Mouse (Mus musculus): ENCODE data around the gene Nfe2. TPM values are rescaled to one million over a fixed set of nuclear protein-coding genes. Genes with fewer than 3 reads are reported as not detected.

Nfe2 gene
- polyA plus RNA-seq, 1 experiment from 2014 or later = 0.49 TPM

- Histone ChIP-seq H3K36me3 (ENCODE audit: control insufficient read depth, insufficient read depth, low read length) (no peaks in the 10 kb centered on the region), H3K9ac (replicated peaks; ENCODE audit: low read length) (no peak overlapping the region), H3K4me2 (ENCODE audit: low read length) (no peak overlapping the region), H3K27me3 (ENCODE audit: control insufficient read depth, insufficient read depth, low read length) (no peaks in the 10 kb centered on the region), H3K4me1 (ENCODE audit: control insufficient read depth, insufficient read depth, low read length) (no peaks in the 10 kb centered on the region), H3K4me3 (replicated peaks; ENCODE audit: low read depth, low read length) (no peak overlapping the region), H3K27ac (replicated peaks; ENCODE audit: low read depth, low read length) (no peak overlapping the region), H3K9me3 (ENCODE audit: control insufficient read depth, low read length) (no peaks in the 10 kb centered on the region)
- ATAC-seq (ENCODE audit: low FRiP score, low TSS enrichment) = no peak
- DNase-seq = no peak
- WGBS = 90% methylated on average over 2 of the region's 2 CpGs
These were observed 6.6 kb upstream of the Nfe2 start for GRCm38 (mm10) chr15:103264794-103265193.

GRCm38 (mm10) chr15:103259989-103260388 lies 1.8 kb upstream of the Nfe2 start:
- 84% methylated on average over 1 of the region's 1 CpGs for WGBS
- Histone ChIP-seq H3K4me3 (replicated peaks; ENCODE audit: low read depth, low read length) (no peak overlapping the region), H3K4me1 (ENCODE audit: control insufficient read depth, insufficient read depth, low read length) (peaks cover 3% of the 10 kb centered on the region; the same call in 1 of the 2 replicates), H3K9ac (replicated peaks; ENCODE audit: low read length) (no peak overlapping the region), H3K36me3 (ENCODE audit: control insufficient read depth, insufficient read depth, low read length) (no peaks in the 10 kb centered on the region), H3K9me3 (ENCODE audit: control insufficient read depth, low read length) (no peaks in the 10 kb centered on the region), H3K27me3 (ENCODE audit: control insufficient read depth, insufficient read depth, low read length) (no peaks in the 10 kb centered on the region), H3K27ac (replicated peaks; ENCODE audit: low read depth, low read length) (no peak overlapping the region), H3K4me2 (ENCODE audit: low read length) (no peak overlapping the region)
- ATAC-seq (ENCODE audit: low FRiP score, low TSS enrichment) (no peak), DNase-seq (no peak)

GRCm38 (mm10) chr15:103259162-103259561 lies 959 bp upstream of the Nfe2 start:
- Histone ChIP-seq H3K27ac (replicated peaks; ENCODE audit: low read depth, low read length) (no peak overlapping the region), H3K9ac (replicated peaks; ENCODE audit: low read length) (no peak overlapping the region), H3K4me1 (ENCODE audit: control insufficient read depth, insufficient read depth, low read length) (peaks cover 6% of the 10 kb centered on the region; the same call in 1 of the 2 replicates), H3K4me2 (ENCODE audit: low read length) (no peak overlapping the region), H3K27me3 (ENCODE audit: control insufficient read depth, insufficient read depth, low read length) (0 out of 2 replicates have a peak, but pooled peaks cover 4% of the 10 kb centered on the region), H3K36me3 (ENCODE audit: control insufficient read depth, insufficient read depth, low read length) (no peaks in the 10 kb centered on the region), H3K9me3 (ENCODE audit: control insufficient read depth, low read length) (no peaks in the 10 kb centered on the region), H3K4me3 (replicated peaks; ENCODE audit: low read depth, low read length) (no peak overlapping the region)
- no peak for DNase-seq
- 87% methylated on average over 5 of the region's 5 CpGs for WGBS
- no peak for ATAC-seq (ENCODE audit: low FRiP score, low TSS enrichment)

- no peaks in the 10 kb centered on the region for H3K36me3 ChIP-seq (ENCODE audit: control insufficient read depth, insufficient read depth, low read length)
- H3K27me3 ChIP-seq (ENCODE audit: control insufficient read depth, insufficient read depth, low read length) = 0 out of 2 replicates have a peak, but pooled peaks cover 4% of the 10 kb centered on the region
- no peak for DNase-seq
- no peak overlapping the region for H3K4me3 ChIP-seq (replicated peaks; ENCODE audit: low read depth, low read length)
- ATAC-seq (ENCODE audit: low FRiP score, low TSS enrichment) = no peak
- H3K9me3 ChIP-seq (ENCODE audit: control insufficient read depth, low read length) = no peaks in the 10 kb centered on the region
- H3K4me1 ChIP-seq (ENCODE audit: control insufficient read depth, insufficient read depth, low read length) = peaks cover 6% of the 10 kb centered on the region; the same call in 1 of the 2 replicates
- no peak overlapping the region for H3K9ac ChIP-seq (replicated peaks; ENCODE audit: low read length)
- 88% methylated on average over 6 of the region's 6 CpGs for WGBS
- H3K4me2 ChIP-seq (ENCODE audit: low read length) = no peak overlapping the region
- no peak overlapping the region for H3K27ac ChIP-seq (replicated peaks; ENCODE audit: low read depth, low read length)
These were observed 1.8 kb downstream of the Nfe2 start for GRCm38 (mm10) chr15:103256210-103256986.

- Histone ChIP-seq H3K4me3 (replicated peaks; ENCODE audit: low read depth, low read length) (peak overlapping the region; percentile 28), H3K36me3 (ENCODE audit: control insufficient read depth, insufficient read depth, low read length) (no peaks in the 10 kb centered on the region), H3K9me3 (ENCODE audit: control insufficient read depth, low read length) (no peaks in the 10 kb centered on the region), H3K4me2 (ENCODE audit: low read length) (peak overlapping the region; percentile 66), H3K27me3 (ENCODE audit: control insufficient read depth, insufficient read depth, low read length) (0 out of 2 replicates have a peak, but pooled peaks cover 4% of the 10 kb centered on the region), H3K4me1 (ENCODE audit: control insufficient read depth, insufficient read depth, low read length) (peaks cover 6% of the 10 kb centered on the region; the same call in 1 of the 2 replicates), H3K27ac (replicated peaks; ENCODE audit: low read depth, low read length) (no peak overlapping the region), H3K9ac (replicated peaks; ENCODE audit: low read length) (peak overlapping the region; percentile 52)
- ATAC-seq (ENCODE audit: low FRiP score, low TSS enrichment) (no peak; the same call in 1 of the 2 replicates), DNase-seq (peak; percentile 34)
- WGBS = under 1% methylated on average over 25 of the region's 25 CpGs
These were observed 3.0 kb downstream of the Nfe2 start for GRCm38 (mm10) chr15:103255169-103255568.

GRCm38 (mm10) chr15:103253352-103253751 lies 4.9 kb downstream of the Nfe2 start:
- H3K4me2 ChIP-seq (ENCODE audit: low read length) = no peak overlapping the region
- no peak overlapping the region for H3K9ac ChIP-seq (replicated peaks; ENCODE audit: low read length)
- H3K4me1 ChIP-seq (ENCODE audit: control insufficient read depth, insufficient read depth, low read length) = peaks cover 6% of the 10 kb centered on the region; the same call in 1 of the 2 replicates
- ATAC-seq (ENCODE audit: low FRiP score, low TSS enrichment) (no peak), DNase-seq (no peak)
- no peak overlapping the region for H3K27ac ChIP-seq (replicated peaks; ENCODE audit: low read depth, low read length)
- WGBS = 96% methylated on average over 1 of the region's 1 CpGs
- H3K27me3 ChIP-seq (ENCODE audit: control insufficient read depth, insufficient read depth, low read length) = 0 out of 2 replicates have a peak, but pooled peaks cover 4% of the 10 kb centered on the region
- no peaks in the 10 kb centered on the region for H3K9me3 ChIP-seq (ENCODE audit: control insufficient read depth, low read length)
- H3K36me3 ChIP-seq (ENCODE audit: control insufficient read depth, insufficient read depth, low read length) = peaks cover 12% of the 10 kb centered on the region
- no peak overlapping the region for H3K4me3 ChIP-seq (replicated peaks; ENCODE audit: low read depth, low read length)

GRCm38 (mm10) chr15:103252660-103253059 lies 5.5 kb downstream of the Nfe2 start:
- ATAC-seq (ENCODE audit: low FRiP score, low TSS enrichment) (no peak), DNase-seq (no peak)
- H3K9me3 ChIP-seq (ENCODE audit: control insufficient read depth, low read length) = no peaks in the 10 kb centered on the region
- H3K36me3 ChIP-seq (ENCODE audit: control insufficient read depth, insufficient read depth, low read length) = peaks cover 19% of the 10 kb centered on the region
- H3K9ac ChIP-seq (replicated peaks; ENCODE audit: low read length) = no peak overlapping the region
- WGBS = 89% methylated on average over 3 of the region's 3 CpGs
- no peak overlapping the region for H3K4me2 ChIP-seq (ENCODE audit: low read length)
- 0 out of 2 replicates have a peak, but pooled peaks cover 4% of the 10 kb centered on the region for H3K27me3 ChIP-seq (ENCODE audit: control insufficient read depth, insufficient read depth, low read length)
- peaks cover 6% of the 10 kb centered on the region; the same call in 1 of the 2 replicates for H3K4me1 ChIP-seq (ENCODE audit: control insufficient read depth, insufficient read depth, low read length)
- no peak overlapping the region for H3K27ac ChIP-seq (replicated peaks; ENCODE audit: low read depth, low read length)
- H3K4me3 ChIP-seq (replicated peaks; ENCODE audit: low read depth, low read length) = no peak overlapping the region

GRCm38 (mm10) chr15:103251595-103251994 lies 6.6 kb downstream of the Nfe2 start:
- DNase-seq = no peak
- 78% methylated on average over 1 of the region's 1 CpGs for WGBS
- Histone ChIP-seq H3K27ac (replicated peaks; ENCODE audit: low read depth, low read length) (no peak overlapping the region), H3K36me3 (ENCODE audit: control insufficient read depth, insufficient read depth, low read length) (peaks cover 30% of the 10 kb centered on the region), H3K9me3 (ENCODE audit: control insufficient read depth, low read length) (no peaks in the 10 kb centered on the region), H3K27me3 (ENCODE audit: control insufficient read depth, insufficient read depth, low read length) (0 out of 2 replicates have a peak, but pooled peaks cover 4% of the 10 kb centered on the region), H3K9ac (replicated peaks; ENCODE audit: low read length) (no peak overlapping the region), H3K4me3 (replicated peaks; ENCODE audit: low read depth, low read length) (no peak overlapping the region), H3K4me2 (ENCODE audit: low read length) (no peak overlapping the region), H3K4me1 (ENCODE audit: control insufficient read depth, insufficient read depth, low read length) (peaks cover 6% of the 10 kb centered on the region; the same call in 1 of the 2 replicates)
- ATAC-seq (ENCODE audit: low FRiP score, low TSS enrichment) = no peak

All from midbrain, embryonic 14.5 days (tissue).